Mouse (Mus musculus): ENCODE data around the gene Psen1. TPM values are rescaled to one million over a fixed set of nuclear protein-coding genes. Genes with fewer than 3 reads are reported as not detected.

Gene Psen1
- polyA plus RNA-seq, 1 experiment: 31.3 TPM

DNA sequence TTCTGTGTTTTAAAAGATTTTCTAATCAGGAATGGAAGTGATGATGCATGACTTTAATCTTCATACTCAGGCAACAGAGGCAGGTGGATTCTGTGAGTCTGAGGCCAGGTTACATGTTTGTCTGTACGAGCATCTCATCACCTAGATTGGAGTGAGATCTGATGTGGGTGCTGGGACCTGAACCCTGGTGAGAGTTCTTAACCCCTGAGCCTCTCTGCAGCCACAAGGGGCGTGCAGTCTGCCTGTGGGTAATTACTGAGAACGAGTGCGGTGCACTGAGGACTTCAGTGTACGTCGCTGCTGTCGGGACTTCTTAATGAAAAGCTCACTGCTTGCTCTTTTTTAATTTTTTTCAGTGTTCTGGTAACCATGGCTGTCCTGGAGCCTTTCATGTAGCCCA lies 13.7 kb downstream of the Psen1 start:
- 94% methylated on average over 7 of the region's 7 CpGs for WGBS
- Histone ChIP-seq H3K27me3 (ENCODE audit: control insufficient read depth, insufficient read depth, low read length) (no peaks in the 10 kb centered on the region), H3K36me3 (ENCODE audit: control insufficient read depth, insufficient read depth, low read length) (peaks cover 28% of the 10 kb centered on the region), H3K27ac (ENCODE audit: control insufficient read depth, insufficient read depth, low read length) (no peak overlapping the region), H3K4me1 (replicated peaks; ENCODE audit: control insufficient read depth, insufficient read depth, low read length) (no peaks in the 10 kb centered on the region), H3K4me3 (ENCODE audit: control insufficient read depth, insufficient read depth, low read length) (no peak overlapping the region)
- DNase-seq: no peak
- TF ChIP-seq POLR2A (IDR thresholded peaks at IDR 0.05; ENCODE audit: control insufficient read depth, extremely low read depth, insufficient read depth, low read length, poor library complexity): no peak

DNA sequence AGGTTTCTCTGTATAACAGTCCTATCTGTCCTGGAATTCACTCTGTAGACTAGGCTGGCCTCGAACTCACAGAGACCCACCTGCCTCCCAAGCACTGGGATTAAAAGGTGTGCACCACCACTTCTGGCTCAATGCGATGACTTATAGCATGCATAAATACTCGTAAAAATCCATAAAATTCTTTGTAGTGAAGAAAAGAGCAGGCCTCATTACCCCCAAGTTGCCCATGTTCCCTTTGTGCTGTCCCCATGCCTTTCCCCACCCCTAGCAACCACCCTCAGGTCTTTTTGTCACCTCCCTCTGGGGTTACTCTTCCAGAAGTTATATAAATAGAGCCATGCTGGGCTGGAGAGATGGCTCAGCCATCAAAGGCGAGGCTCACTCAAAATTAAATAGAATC lies 14.8 kb downstream of the Psen1 start:
- Histone ChIP-seq H3K4me1 (replicated peaks; ENCODE audit: control insufficient read depth, insufficient read depth, low read length) (no peaks in the 10 kb centered on the region), H3K27ac (ENCODE audit: control insufficient read depth, insufficient read depth, low read length) (no peak overlapping the region), H3K27me3 (ENCODE audit: control insufficient read depth, insufficient read depth, low read length) (no peaks in the 10 kb centered on the region), H3K36me3 (ENCODE audit: control insufficient read depth, insufficient read depth, low read length) (peaks cover 28% of the 10 kb centered on the region), H3K4me3 (ENCODE audit: control insufficient read depth, insufficient read depth, low read length) (no peak overlapping the region)
- 93% methylated on average over 4 of the region's 4 CpGs for WGBS
- TF ChIP-seq CTCF (IDR thresholded peaks at IDR 0.05; ENCODE audit: borderline replicate concordance, control insufficient read depth, extremely low read depth, insufficient read depth, low read length, poor library complexity) (no peak), POLR2A (IDR thresholded peaks at IDR 0.05; ENCODE audit: control insufficient read depth, extremely low read depth, insufficient read depth, low read length, poor library complexity) (no peak)
- DNase-seq: no peak

DNA sequence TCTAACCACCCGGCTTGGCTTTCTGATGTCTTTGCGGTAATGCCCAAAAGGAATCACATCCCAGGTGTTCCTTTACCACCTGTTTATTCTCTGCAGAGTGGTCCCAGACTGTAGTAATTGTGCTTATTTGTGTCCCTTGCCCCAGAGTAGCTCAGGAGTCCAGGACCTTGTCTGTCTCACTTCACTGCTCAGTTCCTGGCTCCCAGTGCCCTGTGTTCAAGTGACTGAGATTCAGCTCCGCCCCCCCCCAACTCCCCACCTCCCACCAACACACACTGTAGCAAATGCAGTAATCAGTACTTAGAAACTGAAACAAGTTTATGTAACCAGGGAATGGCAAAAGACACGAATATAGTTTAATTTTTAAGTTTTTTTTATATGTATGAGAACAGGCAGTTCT lies 19.0 kb downstream of the Psen1 start:
- H3K4me3 ChIP-seq (ENCODE audit: control insufficient read depth, insufficient read depth, low read length): no peak overlapping the region
- peaks cover 9% of the 10 kb centered on the region; the same call in 1 of the 2 replicates for H3K36me3 ChIP-seq (ENCODE audit: control insufficient read depth, insufficient read depth, low read length)
- 95% methylated on average over 4 of the region's 4 CpGs for WGBS
- H3K27me3 ChIP-seq (ENCODE audit: control insufficient read depth, insufficient read depth, low read length): no peaks in the 10 kb centered on the region
- H3K4me1 ChIP-seq (replicated peaks; ENCODE audit: control insufficient read depth, insufficient read depth, low read length): no peaks in the 10 kb centered on the region
- no peak overlapping the region for H3K27ac ChIP-seq (ENCODE audit: control insufficient read depth, insufficient read depth, low read length)
- no peak for TF ChIP-seq CTCF (IDR thresholded peaks at IDR 0.05; ENCODE audit: borderline replicate concordance, control insufficient read depth, extremely low read depth, insufficient read depth, low read length, poor library complexity)
- no peak for TF ChIP-seq POLR2A (IDR thresholded peaks at IDR 0.05; ENCODE audit: control insufficient read depth, extremely low read depth, insufficient read depth, low read length, poor library complexity)
- DNase-seq: no peak

- Histone ChIP-seq H3K36me3 (ENCODE audit: control insufficient read depth, insufficient read depth, low read length) (peaks cover 15% of the 10 kb centered on the region), H3K4me1 (replicated peaks; ENCODE audit: control insufficient read depth, insufficient read depth, low read length) (no peaks in the 10 kb centered on the region), H3K4me3 (ENCODE audit: control insufficient read depth, insufficient read depth, low read length) (no peak overlapping the region), H3K27ac (ENCODE audit: control insufficient read depth, insufficient read depth, low read length) (no peak overlapping the region), H3K27me3 (ENCODE audit: control insufficient read depth, insufficient read depth, low read length) (no peaks in the 10 kb centered on the region)
- no peak for DNase-seq
- TF ChIP-seq CTCF (IDR thresholded peaks at IDR 0.05; ENCODE audit: borderline replicate concordance, control insufficient read depth, extremely low read depth, insufficient read depth, low read length, poor library complexity) (no peak), POLR2A (IDR thresholded peaks at IDR 0.05; ENCODE audit: control insufficient read depth, extremely low read depth, insufficient read depth, low read length, poor library complexity) (no peak)
- WGBS: 96% methylated on average over 7 of the region's 7 CpGs
Observed at GRCm38 (mm10) chr12:83708160-83709092, 20.5 kb downstream of the Psen1 start.

DNA sequence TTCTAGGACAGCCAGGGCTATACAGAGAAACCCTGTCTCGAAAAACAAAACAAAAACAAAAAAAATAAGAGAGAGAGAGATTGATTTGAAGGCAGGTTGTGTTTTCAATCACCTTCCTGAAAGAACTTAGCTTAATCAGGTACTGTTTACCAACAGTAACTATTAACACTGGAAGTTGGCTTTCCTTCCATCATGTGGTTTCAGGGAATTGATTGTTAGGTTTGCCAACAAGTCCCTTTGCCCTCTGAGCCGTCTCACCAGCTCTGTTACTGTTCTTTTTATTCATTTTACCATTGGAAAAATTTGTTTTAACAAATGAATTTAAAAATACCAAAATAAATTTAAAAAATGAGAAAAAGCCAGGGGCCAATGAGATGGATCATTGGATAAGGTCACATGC lies 22.0 kb downstream of the Psen1 start:
- no peaks in the 10 kb centered on the region for H3K27me3 ChIP-seq (ENCODE audit: control insufficient read depth, insufficient read depth, low read length)
- TF ChIP-seq POLR2A (IDR thresholded peaks at IDR 0.05; ENCODE audit: control insufficient read depth, extremely low read depth, insufficient read depth, low read length, poor library complexity): no peak
- TF ChIP-seq CTCF (IDR thresholded peaks at IDR 0.05; ENCODE audit: borderline replicate concordance, control insufficient read depth, extremely low read depth, insufficient read depth, low read length, poor library complexity): no peak
- DNase-seq: no peak
- 94% methylated on average over 2 of the region's 2 CpGs for WGBS
- no peak overlapping the region for H3K4me3 ChIP-seq (ENCODE audit: control insufficient read depth, insufficient read depth, low read length)
- no peaks in the 10 kb centered on the region for H3K4me1 ChIP-seq (replicated peaks; ENCODE audit: control insufficient read depth, insufficient read depth, low read length)
- no peak overlapping the region for H3K27ac ChIP-seq (ENCODE audit: control insufficient read depth, insufficient read depth, low read length)
- peaks cover 26% of the 10 kb centered on the region for H3K36me3 ChIP-seq (ENCODE audit: control insufficient read depth, insufficient read depth, low read length)

DNA sequence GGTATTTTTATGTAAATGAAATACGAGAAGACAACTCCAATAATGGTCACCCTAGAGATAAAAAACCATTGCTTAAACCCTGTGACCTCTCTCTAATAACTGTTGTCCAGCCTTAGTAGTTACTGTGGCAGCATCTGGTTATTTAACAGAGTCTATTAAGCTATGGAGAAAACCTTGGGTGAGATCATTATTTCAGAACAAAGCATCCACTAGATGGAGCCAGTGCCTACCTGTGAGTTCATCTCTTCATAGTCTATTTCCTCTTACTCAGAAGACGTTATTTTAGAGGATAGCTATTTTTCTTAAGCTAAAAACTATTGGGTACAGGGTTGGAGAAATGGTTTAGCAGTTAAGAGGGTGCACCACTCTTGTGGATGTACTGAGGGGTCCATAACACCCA lies 25.8 kb downstream of the Psen1 start:
- peak; percentile 40 for DNase-seq
- no peaks in the 10 kb centered on the region for H3K4me1 ChIP-seq (replicated peaks; ENCODE audit: control insufficient read depth, insufficient read depth, low read length)
- TF ChIP-seq CTCF (IDR thresholded peaks at IDR 0.05; ENCODE audit: borderline replicate concordance, control insufficient read depth, extremely low read depth, insufficient read depth, low read length, poor library complexity): no peak
- no peak for TF ChIP-seq POLR2A (IDR thresholded peaks at IDR 0.05; ENCODE audit: control insufficient read depth, extremely low read depth, insufficient read depth, low read length, poor library complexity)
- H3K27ac ChIP-seq (ENCODE audit: control insufficient read depth, insufficient read depth, low read length): no peak overlapping the region
- 55% methylated on average over 2 of the region's 2 CpGs for WGBS
- no peak overlapping the region for H3K4me3 ChIP-seq (ENCODE audit: control insufficient read depth, insufficient read depth, low read length)
- no peaks in the 10 kb centered on the region for H3K27me3 ChIP-seq (ENCODE audit: control insufficient read depth, insufficient read depth, low read length)
- H3K36me3 ChIP-seq (ENCODE audit: control insufficient read depth, insufficient read depth, low read length): peaks cover 57% of the 10 kb centered on the region

Measured in thymus, adult 2 months (tissue).